Mouse (Mus musculus): ENCODE measurements around the gene Rasgrf1.

Rasgrf1 gene

DNA sequence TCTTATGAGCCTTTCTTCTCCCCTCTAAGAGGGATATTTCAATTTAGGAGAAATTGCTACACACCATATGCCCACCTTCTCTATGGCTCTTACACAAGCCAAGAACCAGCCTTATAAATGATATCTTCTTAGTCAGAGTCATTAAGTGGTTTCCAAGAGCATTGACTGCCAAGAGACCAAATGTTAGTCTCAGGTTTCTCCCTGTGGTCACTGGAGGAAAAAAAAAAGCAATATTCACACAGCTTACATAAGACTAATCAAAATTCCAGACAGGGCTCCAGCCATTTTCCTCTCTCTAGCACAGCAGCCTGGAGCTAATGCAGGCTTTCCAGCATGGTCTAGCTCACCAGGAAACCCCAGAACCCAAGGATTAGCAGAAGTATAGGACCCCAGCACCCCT is 3.1 kb upstream of the Rasgrf1 start:
- DNase-seq (ENCODE audit: extremely low read depth, low read depth) = no peak

DNA sequence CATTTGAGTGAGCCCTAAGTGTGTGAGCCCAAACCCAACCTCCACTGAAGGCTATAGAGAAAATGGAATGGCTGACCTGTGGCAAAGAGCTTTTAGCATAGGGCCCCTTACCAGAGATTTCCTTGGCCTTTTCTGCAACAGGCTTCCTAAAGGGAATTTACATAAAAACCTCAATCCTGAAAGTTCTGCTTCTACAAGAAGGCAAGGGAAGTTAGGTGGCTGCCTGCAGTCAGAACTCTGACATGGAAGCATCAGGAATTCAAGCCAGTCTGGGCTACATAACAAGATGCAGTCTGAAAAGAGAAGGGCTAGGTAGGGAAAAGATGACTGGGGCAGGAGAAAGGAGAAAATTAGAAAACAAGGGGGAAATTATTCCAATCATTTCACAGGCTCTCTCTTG is 1.8 kb upstream of the Rasgrf1 start:
- DNase-seq (ENCODE audit: extremely low read depth, low read depth) = no peak

DNA sequence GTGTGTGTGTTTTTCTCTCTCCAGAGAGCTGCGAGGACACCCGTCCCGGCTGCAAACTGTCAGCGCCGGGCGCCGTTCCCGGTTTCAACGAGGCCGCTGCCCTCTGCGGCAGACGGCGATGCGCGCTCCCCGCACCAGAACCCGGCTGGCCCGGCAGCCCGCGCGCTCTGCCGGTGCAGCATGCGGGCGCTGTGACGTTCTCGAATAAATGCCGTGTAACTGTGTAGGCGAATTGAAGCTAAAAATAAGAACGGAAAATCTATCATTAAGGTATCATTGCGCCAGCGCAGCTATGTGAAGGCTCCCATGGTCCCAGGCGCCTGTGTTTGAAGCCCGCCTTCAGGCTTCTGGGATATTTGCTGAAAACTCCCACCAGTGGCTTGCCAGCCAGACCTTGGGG is 1.1 kb upstream of the Rasgrf1 start:
- no peak for DNase-seq (ENCODE audit: extremely low read depth, low read depth)

DNA sequence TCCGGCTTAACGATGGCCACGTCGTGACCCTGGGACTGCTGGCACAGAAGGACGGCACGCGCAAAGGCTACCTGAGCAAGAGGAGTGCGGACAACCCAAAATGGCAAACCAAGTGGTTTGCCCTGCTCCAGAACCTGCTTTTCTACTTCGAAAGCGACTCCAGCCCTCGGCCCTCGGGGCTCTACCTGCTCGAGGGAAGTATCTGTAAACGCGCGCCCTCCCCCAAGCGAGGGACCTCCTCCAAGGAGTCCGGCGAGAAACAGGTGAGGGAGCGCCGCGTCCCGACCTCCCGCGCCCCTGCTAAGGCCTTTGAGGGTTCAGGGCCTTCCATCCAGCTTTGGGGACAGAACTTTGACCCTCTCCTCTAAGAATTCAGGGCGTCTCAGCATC is 298 bp downstream of the Rasgrf1 start:
- DNase-seq (ENCODE audit: extremely low read depth, low read depth) = no peak

DNA sequence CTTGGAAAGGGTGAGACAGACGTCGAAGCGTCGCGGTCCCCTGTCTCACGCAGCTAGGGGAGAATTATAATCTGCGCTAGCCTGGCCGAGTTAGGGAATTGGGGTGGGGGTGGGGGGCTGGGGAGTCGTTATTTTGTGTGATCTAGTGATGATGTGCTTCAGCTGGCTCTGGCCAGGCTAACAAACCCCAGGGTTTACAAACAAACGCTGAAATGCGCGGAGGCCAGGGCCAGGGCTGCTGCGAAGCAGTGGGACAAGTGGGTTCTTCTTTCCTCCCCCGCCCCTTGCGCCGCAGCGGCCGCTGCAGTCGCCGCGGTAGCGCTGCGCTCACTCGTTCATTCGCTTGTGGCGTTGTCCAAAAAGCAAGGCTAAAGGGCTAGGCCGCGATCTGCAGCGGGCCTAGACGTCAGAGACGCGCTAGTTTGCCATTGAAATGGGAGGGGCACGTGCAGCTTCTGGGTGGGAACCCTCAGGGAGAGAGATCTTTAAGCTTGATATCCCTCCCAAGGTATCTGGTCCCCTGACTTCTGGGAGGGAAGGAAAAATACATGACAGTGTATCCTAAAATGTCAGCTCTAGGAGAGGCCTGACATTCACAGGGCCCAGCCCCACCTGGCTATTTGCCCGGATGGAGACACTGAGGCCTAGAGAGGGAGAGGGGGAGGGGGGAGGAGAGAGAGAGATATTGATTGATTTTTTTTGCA is 1.2 kb downstream of the Rasgrf1 start:
- DNase-seq (ENCODE audit: extremely low read depth, low read depth) = no peak

DNA sequence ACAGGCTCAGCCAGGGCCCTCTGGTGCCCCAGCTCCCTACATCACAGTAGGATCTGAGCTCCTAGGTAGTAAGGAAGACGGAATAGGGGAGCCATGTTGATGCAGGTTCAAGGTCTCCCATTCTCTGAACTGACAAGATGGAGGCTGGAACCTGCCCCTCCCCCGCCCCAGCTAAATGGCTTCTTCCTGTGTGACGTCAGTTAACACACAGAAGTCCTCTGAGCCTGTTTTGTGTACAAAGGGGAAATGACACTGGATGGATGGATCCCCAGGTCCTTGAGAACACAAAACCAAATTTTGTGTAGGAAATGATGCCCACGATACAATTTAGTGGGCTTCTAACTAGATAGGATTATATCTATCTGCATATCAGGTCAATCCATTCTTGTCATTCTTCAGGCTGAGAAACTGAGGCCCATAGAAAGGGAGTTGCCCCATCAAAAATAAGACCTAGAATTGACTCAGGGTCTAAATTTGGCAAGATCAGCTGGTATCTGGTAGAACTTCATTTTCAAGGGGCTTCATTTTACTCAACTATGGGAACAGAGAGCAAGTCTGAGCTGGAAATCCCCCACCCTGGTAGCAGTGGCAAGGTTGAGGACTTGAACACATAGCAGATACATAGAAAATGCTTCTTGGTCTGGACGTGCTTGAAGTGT is 2.3 kb downstream of the Rasgrf1 start:
- DNase-seq (ENCODE audit: extremely low read depth, low read depth) = no peak

DNA sequence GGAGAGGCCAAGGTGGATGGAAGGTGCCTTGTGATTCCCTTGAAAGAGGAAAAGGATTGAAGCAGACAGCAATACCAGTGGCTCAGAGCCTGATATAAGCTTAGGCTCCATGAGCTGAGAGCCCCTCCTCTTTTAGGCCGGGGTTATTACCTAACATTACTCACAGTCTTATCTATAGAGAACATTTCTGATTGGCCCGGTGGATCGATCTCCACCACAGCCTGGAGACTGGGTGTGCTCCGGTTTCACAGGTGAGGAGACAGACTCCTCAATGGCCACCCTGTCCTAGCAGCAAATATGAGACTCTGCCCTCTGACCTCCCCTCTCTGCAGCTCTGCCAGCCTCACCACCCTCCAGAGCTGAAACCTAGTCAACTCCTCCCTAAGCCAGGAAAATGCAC is 3.4 kb downstream of the Rasgrf1 start:
- no peak for DNase-seq (ENCODE audit: extremely low read depth, low read depth)

DNA sequence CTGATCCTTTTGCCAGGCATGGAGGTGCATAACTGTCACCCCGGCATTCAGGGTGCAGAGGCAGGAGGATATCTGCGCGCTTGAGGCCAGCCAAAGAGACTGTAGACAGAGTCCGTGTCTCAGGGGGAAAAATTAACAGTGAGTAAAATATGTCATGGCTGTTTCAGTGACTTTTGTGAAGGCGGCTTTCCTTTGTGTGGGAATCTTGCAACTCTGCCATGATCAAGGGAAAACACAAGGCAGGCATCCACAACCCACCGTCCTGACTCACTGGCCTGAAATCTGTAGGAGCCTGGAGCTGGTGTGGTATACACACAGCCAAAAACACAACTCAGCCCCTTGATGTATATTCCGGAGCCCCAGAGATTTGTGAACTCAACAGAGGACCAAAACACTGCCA is 6.8 kb downstream of the Rasgrf1 start:
- no peak for DNase-seq (ENCODE audit: extremely low read depth, low read depth)

DNA sequence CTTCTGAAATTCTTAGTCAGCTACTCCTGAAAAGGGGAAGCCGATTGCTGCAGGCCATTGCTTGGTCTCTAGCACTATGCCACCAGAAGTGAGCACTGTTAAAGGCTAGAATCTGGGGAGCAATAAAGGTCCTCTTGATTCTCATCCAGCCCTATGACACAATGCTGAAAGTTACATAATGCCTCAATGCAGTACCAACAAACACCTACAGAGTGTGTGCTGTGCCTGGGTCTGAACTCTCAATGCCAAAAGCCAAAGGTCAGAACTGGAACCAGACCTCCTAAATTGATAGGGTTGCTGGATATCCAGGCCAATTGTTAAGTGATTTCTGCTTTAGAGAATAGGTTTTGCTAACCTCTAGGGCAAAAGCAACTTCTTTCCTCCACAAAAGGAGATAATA is 7.7 kb downstream of the Rasgrf1 start:
- DNase-seq (ENCODE audit: extremely low read depth, low read depth) = no peak

DNA sequence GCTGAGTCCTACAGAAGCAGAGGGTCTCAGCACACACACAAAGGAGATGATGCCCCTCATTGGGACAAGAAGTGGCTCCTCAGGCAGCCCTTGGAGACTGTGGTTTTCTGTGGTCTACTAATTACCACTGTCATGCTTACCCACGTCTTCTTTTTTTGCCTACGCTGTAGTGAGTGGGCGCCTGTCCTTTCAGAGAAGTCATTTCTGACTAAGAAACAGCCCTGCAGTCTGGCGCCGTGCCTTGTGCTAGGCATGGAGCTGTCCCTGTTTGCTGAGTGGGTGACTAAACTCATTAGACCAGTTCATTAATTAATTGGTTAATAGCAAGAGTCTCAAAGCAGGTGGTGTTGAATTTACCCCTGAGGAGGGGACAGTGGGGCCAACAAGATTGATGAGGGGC is 9.1 kb downstream of the Rasgrf1 start:
- DNase-seq (ENCODE audit: extremely low read depth, low read depth) = no peak

DNA sequence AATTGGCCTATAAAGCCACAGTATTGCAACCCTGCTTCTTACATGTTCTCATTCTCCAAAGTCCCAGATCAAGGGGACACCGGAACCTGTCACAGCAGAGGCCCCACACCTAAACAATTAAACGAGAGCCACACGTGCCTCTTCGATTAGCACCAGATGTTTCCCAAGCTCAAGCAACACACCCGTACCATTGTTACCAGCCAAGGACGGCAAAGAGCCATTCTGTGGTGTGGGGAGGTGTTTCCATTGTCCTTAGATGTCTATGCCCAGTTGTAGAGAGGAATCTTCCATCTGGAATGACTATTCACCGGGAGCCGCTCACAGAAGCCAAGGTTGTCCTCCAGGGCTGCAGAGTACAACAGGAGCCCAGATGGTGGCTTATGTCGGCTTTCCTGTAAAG is 11.4 kb downstream of the Rasgrf1 start:
- no peak for DNase-seq (ENCODE audit: extremely low read depth, low read depth)

DNA sequence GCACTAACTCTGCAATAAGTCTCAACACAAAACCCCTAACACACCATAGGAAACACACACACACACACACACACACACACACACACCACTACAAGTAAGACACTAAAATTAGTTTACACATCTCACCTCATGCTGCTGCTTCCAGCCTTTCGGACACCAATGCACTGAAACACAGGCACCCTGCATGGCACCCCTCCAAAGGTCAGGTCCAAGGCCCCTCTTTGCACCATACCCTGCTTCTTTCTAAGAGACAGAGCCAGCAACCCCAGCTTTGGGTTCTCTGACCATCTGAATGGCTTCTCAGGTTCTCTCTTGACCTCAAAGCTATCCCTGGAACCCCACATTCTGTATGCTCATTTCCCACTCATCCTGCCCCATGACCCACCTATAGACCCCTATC is 13.0 kb downstream of the Rasgrf1 start:
- DNase-seq (ENCODE audit: extremely low read depth, low read depth) = no peak

DNA sequence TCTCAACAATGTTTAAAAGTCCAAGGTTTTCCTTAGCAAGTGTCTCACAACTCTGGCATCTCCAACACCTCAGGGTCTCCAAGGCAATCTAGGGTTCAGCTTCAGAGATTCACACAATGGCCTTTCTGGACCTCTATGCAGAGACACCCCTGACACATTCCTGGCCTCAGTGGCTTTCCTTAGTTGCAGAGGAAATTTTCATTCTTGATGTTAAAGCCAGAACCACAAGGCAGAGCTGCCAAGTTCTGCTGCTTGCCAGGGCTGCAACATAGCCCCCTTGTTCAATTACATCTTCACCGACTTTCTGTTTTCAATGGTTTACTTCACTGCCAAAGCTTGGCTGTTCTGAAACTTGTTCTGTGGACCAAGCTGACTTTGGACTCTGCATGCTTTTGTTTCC is 15.1 kb downstream of the Rasgrf1 start:
- DNase-seq (ENCODE audit: extremely low read depth, low read depth) = no peak

DNA sequence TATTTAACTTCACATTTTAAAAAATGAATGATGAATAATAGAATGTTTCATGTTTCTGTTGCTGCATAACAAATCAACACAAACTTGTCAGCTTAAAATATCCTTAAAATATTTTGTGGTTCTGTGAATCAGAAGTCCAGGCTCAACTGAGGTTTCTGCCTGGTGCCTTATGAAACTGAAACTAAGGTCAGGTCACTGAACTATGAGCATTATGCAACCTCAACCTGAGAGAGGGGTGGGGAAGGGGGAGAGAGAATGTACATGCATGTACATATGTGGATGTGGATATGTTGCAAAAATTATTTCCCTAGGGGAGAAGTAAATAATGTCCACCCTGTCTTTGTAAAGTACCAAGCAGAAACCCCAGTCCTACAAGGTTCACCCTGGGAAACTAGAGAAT is 18.8 kb downstream of the Rasgrf1 start:
- no peak for DNase-seq (ENCODE audit: extremely low read depth, low read depth)

DNA sequence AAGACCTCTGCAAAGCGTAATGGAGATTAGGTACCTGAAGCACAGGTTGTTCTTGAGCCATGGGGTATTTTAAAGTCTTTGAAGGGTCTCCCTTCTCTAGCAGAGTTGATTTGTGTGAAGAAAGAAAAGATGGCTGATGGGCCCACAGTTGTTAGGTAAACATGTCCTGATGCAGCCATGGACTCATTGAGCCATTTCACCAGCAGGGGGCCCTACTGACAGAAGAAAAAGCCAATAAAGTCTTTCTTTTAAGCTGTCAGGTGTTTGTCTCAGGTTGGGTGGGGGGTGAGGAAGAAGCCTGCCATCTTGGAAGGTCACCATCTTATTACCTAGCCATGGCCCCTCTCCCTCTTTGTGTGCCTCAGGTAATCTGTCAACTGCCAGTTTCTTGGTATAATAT is 30.7 kb downstream of the Rasgrf1 start:
- DNase-seq (ENCODE audit: extremely low read depth, low read depth) = no peak

DNA sequence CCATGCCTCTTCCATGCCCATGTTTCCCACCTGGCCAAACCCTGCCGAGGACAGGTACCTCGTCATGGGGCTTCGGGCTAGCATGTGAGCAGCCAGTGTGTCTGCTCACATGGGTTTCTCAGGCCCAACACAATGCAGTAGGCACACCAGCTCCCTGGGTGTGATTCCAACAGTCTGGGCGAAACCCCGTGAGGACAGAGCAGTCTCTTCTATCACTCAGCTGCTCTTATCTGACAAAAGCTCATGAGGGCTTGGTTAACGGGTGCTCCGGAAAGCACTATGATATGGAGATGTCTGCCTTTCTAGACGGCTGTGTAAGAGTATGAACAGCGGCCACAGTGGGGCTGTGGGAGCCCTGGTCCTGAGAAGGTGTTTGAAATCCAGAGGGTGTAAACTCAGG is 37.1 kb downstream of the Rasgrf1 start:
- no peak for DNase-seq (ENCODE audit: extremely low read depth, low read depth)

DNA sequence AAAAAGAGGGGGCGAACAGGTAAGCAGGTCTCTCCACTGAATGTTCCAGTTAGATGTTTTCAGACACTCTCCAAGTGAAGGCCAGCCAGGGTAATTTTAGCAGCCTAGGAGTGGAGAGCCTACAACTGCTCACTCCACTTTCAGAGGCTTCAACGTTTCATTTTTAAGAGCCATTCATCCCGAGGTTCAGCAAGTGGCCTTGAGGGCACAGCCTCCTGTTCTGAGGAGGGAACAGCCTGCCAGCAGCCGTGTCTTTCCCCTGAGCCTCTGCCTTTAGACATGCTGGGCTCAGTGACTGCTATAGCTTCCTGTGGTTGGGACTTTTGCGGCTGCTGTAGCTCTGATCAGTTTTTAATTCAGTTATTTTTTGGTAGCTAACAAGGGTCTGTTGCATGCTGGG is 38.9 kb downstream of the Rasgrf1 start:
- DNase-seq (ENCODE audit: extremely low read depth, low read depth) = no peak

DNA sequence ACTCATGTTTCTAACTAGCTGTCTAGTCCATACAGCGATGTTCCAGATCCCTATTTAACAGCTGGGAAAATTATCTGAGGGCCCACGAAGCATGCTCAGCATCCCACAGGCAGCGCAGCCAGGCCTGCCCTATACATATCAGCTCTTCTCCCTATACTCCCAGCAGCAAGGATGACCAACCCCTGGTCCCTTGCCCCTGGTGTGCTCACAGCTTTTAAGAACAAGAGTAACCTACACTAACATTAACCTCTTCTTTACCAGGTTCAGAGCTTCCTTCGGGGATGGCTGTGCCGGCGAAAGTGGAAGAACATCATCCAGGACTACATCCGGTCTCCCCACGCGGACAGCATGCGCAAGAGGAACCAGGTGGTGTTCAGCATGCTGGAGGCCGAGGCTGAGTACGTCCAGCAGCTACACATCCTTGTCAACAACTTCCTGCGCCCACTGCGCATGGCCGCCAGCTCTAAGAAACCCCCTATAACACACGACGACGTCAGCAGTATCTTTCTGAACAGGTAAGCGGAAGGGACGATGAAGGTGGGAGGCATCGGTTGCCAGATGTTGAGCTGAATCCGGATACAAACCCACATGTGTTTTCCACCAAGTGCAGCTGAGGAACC is 44.0 kb downstream of the Rasgrf1 start:
- no peak for DNase-seq (ENCODE audit: extremely low read depth, low read depth)

DNA sequence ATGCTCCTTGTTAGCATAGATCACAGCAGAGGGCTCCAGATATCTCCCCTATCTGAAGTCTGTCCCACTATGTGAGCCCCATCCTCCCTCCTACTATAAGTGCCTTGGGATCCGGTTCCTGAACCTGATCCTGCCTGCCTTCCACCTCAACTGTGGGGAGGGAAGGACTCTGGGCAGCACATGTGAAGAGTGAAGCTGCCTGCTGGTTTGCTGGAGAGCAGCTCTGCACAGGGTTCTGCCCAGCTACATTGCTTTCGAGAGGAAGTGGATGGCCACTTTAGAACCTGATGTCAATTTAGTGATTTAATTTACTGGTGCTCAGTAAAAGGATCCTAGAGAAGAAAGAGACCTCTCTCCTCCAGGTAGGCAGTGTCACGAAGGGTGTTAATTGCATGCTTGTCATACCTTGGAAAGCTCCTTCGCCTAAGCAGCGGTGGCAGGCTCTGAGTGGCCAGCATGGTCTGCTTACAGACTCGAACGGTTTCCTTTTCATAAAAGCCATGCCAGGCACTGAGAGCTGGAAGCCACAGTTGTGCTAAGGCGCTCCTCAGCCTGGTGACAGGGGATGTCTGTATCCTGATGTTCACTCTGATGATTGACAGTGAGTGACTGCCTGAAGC is 45.3 kb downstream of the Rasgrf1 start:
- no peak for DNase-seq (ENCODE audit: extremely low read depth, low read depth)

DNA sequence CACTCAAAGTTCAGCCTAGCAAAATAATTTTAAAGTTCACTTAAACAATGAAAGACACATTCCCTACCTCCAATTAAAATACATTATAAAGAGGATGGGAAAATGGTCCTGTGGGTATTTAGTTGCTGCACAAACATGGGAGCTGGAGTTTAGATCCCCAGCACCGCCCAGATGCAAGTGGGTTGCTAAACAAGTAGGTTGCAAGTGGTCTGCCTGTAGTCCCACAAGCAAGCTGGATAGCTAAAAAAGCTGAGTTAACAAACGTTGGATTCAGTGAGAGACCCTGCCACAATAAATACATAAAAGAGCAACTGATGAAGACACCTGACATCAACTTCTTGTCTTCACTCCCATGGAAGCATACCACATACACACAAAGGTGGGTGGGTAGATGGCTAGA is 49.3 kb downstream of the Rasgrf1 start:
- DNase-seq (ENCODE audit: extremely low read depth, low read depth) = peak; percentile 22

DNA sequence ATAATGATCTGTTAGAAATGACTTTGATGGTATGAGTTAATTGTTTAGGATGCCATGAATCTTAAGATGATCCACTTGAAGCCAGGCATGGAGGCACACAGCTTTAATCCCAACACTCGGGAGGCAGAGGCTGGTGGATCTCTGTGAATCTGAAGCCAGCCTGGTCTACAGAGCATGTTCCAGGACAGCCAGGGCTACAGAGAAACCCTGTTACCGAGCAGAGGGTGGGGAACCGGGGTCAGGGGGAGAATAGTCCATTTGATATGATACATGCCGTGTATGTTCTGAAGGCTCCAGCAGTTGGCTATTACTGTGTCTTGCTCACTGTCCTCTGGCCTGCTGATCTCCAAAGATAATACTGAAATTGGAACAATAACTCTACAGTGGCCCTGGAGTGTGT is 54.4 kb downstream of the Rasgrf1 start:
- no peak for DNase-seq (ENCODE audit: extremely low read depth, low read depth)

DNA sequence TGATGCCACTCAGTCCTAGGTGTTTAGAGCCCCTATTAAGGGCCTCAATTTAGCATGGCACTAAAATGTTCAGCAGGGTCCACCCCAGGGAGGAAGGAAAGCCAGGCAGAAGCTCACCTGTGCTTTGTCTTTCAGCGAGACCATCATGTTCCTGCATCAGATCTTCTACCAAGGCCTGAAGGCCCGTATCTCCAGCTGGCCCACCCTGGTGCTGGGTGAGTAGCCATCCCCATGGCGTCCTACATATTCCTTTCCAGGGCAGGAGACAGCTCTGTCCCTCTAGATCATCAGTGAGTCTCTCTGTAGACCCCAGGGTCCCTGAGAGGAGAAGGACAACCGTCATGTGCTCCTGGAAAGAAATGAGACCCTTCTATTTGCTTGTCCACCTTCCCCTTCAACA is 58.0 kb downstream of the Rasgrf1 start:
- no peak for DNase-seq (ENCODE audit: extremely low read depth, low read depth)
